Mouse (Mus musculus) midbrain, embryonic 11.5 days (tissue): Measurements from ENCODE around the gene Ap2a2. TPM values are rescaled to one million over a fixed set of nuclear protein-coding genes. Genes with fewer than 3 reads are reported as not detected.

Experiments used
- ATAC-seq: fragments of 200-750 bp; cut with Nextera tagmentation; 2 replicates; pipeline ENCODE4 v1.8.0; 2017; ENCODE audit warnings: moderate TSS enrichment, moderate library complexity; ENCODE audit not compliant: low FRiP score
- DNase-seq: peaks from one replicate; pipeline ENCODE4 v3.0.0; 2015; ENCODE audit warnings: low spot score; ENCODE audit errors: missing footprints
- H3K27ac ChIP-seq: fragments of 300-500 bp; sonication (generic); 2 replicates; pipeline ENCODE4 v1.5.1; 2014; ENCODE audit warnings: low read depth, low read length
- H3K27me3 ChIP-seq: fragments of 300-500 bp; sonication (generic); 2 replicates; pipeline ENCODE4 v1.6.1; 2014; ENCODE audit warnings: mild to moderate bottlenecking, low read length, moderate library complexity, mixed read lengths; ENCODE audit not compliant: control insufficient read depth, insufficient read depth
- H3K36me3 ChIP-seq: fragments of 300-500 bp; sonication (generic); 2 replicates; pipeline ENCODE4 v1.6.1; 2014; ENCODE audit warnings: mild to moderate bottlenecking, low read length, moderate library complexity, mixed read lengths; ENCODE audit not compliant: control insufficient read depth, insufficient read depth
- H3K4me1 ChIP-seq: fragments of 300-500 bp; sonication (generic); 2 replicates; pipeline ENCODE4 v1.6.1; 2014; ENCODE audit warnings: low read length; ENCODE audit not compliant: control insufficient read depth, insufficient read depth
- H3K4me2 ChIP-seq: fragments of 300-500 bp; sonication (generic); 2 replicates; pipeline ENCODE4 v1.6.1; 2014; ENCODE audit warnings: mild to moderate bottlenecking, moderate library complexity
- H3K4me3 ChIP-seq: fragments of 300-500 bp; sonication (generic); 2 replicates; pipeline ENCODE4 v1.5.1; 2014; ENCODE audit warnings: low read depth, low read length
- H3K9ac ChIP-seq: fragments of 300-500 bp; sonication (generic); 2 replicates; pipeline ENCODE4 v1.6.1; 2014; ENCODE audit warnings: low read length
- H3K9me3 ChIP-seq: fragments of 300-500 bp; sonication (generic); 2 replicates; pipeline ENCODE4 v1.6.1; 2016; ENCODE audit warnings: low read length; ENCODE audit not compliant: control insufficient read depth
- WGBS: fragments of 180-500 bp; shearing (Covaris S2); extraction: QIAGEN DNeasy Blood & Tissue Kit; methylation state at CpG from one replicate; pipeline ENCODE4 v1.1.7; 2014; 5-methylcytosine and 5-hydroxymethylcytosine counted together
- polyA plus RNA-seq: library from polyadenylated mRNA; unstranded; fragments of >200 nt; fragmentation: Nextera tagmentation; extraction: Ambion mirVana; gene quantifications from 2 replicates; pipeline ENCODE4 v1.2.1, GENCODE M21; 2014

Gene Ap2a2
- polyA plus RNA-seq, 1 experiment from 2014 or later: 81.1 TPM

DNA sequence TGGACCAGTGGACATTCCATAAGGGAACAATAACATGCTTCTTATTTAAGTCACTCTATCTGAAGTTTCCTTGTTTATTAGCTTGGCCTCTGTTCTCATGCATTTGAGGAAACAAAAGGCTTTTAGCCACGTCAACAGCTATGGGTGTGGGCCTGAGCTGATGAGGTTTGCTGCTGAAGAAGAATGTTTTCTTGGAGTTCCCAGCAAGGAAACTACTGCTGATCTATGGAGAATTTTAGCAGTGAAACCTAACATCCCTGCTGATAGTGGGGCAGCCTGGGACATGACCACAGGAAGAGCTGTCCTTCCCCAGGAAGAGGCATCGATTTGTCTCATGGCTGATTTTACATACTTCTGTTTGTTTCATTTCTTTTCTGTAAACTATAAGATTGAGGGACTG lies 11.5 kb upstream of the Ap2a2 start:
- no peak for ATAC-seq
- H3K9me3 ChIP-seq: no peaks in the 10 kb centered on the region
- WGBS: 81% methylated on average over 2 of the region's 2 CpGs

GRCm38 (mm10) chr7:141558329-141558776 lies 3.6 kb upstream of the Ap2a2 start:
- Histone ChIP-seq H3K9me3 (no peaks in the 10 kb centered on the region), H3K4me3 (no peak overlapping the region), H3K4me1 (peaks cover 4% of the 10 kb centered on the region), H3K27me3 (no peaks in the 10 kb centered on the region), H3K4me2 (no peak overlapping the region), H3K27ac (no peak overlapping the region), H3K36me3 (no peaks in the 10 kb centered on the region), H3K9ac (no peak overlapping the region)
- no peak for ATAC-seq
- no peak for DNase-seq
- 66% methylated on average over 4 of the region's 4 CpGs for WGBS

More for the DNA sequence above, 11.5 kb upstream of the Ap2a2 start:
- Histone ChIP-seq H3K9ac (no peak overlapping the region), H3K27ac (no peak overlapping the region), H3K4me3 (no peak overlapping the region), H3K4me2 (no peak overlapping the region), H3K36me3 (no peaks in the 10 kb centered on the region), H3K4me1 (no peaks in the 10 kb centered on the region), H3K27me3 (no peaks in the 10 kb centered on the region)
- no peak for DNase-seq

DNA sequence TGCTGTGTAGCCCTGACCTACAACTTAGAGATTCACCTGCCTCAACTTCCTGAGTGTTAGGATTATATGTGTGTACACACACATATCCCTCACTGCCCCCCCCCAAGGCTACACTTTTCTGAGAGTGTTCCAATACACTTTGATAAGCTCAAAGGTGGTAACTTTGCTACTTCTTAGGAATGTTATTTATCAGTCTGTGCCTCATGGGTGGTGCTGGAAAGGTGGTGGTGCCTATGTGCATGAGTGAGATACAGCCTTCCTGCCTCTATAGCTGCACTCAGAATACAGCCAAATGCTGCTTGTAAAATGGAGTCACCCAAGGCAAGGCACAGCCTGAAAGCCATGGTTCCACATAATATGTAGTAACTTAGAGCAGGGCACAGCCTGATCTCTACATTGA lies 3.0 kb upstream of the Ap2a2 start:
- Histone ChIP-seq H3K4me1 (peaks cover 9% of the 10 kb centered on the region), H3K36me3 (no peaks in the 10 kb centered on the region), H3K27me3 (no peaks in the 10 kb centered on the region), H3K4me3 (no peak overlapping the region), H3K4me2 (no peak overlapping the region), H3K9me3 (no peaks in the 10 kb centered on the region), H3K27ac (no peak overlapping the region), H3K9ac (no peak overlapping the region)
- DNase-seq (no peak), ATAC-seq (no peak)

DNA sequence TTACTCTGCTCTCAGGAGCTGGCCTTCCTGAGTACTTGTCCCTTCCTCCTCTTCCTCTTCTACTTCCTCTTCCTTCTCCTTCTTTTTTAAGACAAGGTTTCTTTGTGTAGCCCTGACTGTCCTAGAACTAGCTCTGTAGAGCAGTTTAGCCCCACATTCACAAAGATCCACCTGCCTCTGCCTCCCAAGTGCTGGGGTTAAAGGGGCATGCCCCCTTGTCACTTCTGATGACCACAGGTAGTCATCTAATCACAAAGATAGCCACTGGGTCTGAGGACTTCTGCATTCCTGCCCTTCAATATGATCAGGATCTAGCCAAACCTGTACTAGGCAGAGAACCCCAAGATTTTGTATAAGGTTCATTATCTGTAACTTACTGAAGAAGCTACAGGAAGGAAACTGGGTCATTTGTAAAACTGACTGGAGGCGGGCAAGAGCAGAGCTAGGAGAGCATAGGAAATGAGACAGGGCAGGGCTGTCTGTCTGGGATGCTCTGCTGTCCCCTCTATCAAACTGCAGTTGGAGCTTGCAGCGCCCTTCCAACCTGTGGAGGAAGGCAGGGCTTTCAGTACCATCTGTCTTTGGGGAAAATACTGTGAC lies 2.1 kb upstream of the Ap2a2 start:
- Histone ChIP-seq H3K4me1 (peaks cover 13% of the 10 kb centered on the region), H3K27me3 (no peaks in the 10 kb centered on the region), H3K9ac (no peak overlapping the region), H3K4me2 (no peak overlapping the region), H3K9me3 (no peaks in the 10 kb centered on the region), H3K27ac (no peak overlapping the region), H3K4me3 (no peak overlapping the region), H3K36me3 (no peaks in the 10 kb centered on the region)
- DNase-seq: no peak
- ATAC-seq: no peak
- WGBS: 81% methylated on average over 2 of the region's 2 CpGs

DNA sequence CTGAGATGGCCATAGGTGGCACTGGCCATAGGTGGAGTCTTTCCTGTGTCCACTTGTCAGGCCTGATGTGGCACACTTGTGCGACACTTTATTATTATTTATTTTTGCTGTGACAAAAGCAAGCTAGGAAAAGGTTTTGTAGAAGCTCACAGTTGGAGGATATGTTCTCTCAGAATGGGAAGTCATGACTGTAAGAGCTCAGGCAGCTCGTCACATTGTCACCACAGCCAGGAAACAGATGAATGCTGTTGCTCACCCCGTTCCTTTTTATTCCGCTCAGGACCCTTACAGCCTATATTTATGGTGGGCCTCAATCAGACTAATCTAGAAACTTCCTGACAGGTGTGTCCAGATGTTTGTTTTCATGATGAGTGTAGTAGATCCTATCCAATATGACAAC lies 1.5 kb upstream of the Ap2a2 start:
- no peak for ATAC-seq
- WGBS: 83% methylated on average over 4 of the region's 4 CpGs
- Histone ChIP-seq H3K27me3 (no peaks in the 10 kb centered on the region), H3K4me3 (no peak overlapping the region), H3K27ac (no peak overlapping the region), H3K9me3 (no peaks in the 10 kb centered on the region), H3K9ac (no peak overlapping the region), H3K4me1 (peaks cover 13% of the 10 kb centered on the region), H3K36me3 (no peaks in the 10 kb centered on the region), H3K4me2 (no peak overlapping the region)
- no peak for DNase-seq

- H3K9ac ChIP-seq: peak overlapping the region; percentile 94
- H3K36me3 ChIP-seq: no peaks in the 10 kb centered on the region
- peak overlapping the region; percentile 96 for H3K4me3 ChIP-seq
- H3K4me2 ChIP-seq: peak overlapping the region; percentile 68
- H3K27me3 ChIP-seq: no peaks in the 10 kb centered on the region
- peak overlapping the region; percentile 66 for H3K27ac ChIP-seq
- no peaks in the 10 kb centered on the region for H3K9me3 ChIP-seq
- H3K4me1 ChIP-seq: peaks cover 13% of the 10 kb centered on the region
- ATAC-seq (peak; percentile 73), DNase-seq (no peak)
- under 1% methylated on average over 33 of the region's 33 CpGs for WGBS
Measured at GRCm38 (mm10) chr7:141562421-141562851, 463 bp downstream of the Ap2a2 start.

DNA sequence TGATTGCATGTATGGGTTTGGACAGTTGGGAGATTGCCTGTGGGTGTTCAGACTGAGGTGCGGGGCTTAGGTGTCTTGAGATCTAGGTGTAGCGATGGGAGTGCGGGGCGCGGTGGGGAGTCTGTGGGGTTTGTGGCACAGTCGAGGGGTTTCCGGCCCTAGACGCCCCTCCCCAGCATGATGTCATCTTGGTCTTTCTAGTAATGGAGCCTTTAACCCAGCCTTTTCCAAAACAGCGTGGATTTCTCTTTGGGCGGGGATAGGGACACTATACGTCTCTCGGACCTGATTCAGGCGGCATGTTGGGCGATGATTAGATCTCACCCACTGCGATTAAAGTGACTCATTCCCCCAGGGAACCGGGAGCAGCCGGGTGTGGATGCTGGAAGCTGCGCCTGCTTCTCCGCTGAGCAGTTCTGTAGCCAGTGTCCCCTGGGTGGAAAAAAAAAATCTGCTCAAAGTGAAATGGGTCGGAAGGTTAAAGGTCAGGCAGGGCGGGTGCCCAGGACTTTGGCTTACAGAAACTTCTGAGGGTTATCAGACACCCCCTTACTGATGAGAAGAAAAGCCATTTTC lies 967 bp downstream of the Ap2a2 start:
- peak overlapping the region; percentile 68 for H3K4me2 ChIP-seq
- H3K9me3 ChIP-seq: no peaks in the 10 kb centered on the region
- peaks cover 13% of the 10 kb centered on the region for H3K4me1 ChIP-seq
- H3K36me3 ChIP-seq: no peaks in the 10 kb centered on the region
- peak overlapping the region; percentile 94 for H3K9ac ChIP-seq
- ATAC-seq (no peak; the same call in 1 of the 2 replicates), DNase-seq (peak; percentile 94)
- H3K27me3 ChIP-seq: no peaks in the 10 kb centered on the region
- H3K27ac ChIP-seq: no peak overlapping the region
- under 1% methylated on average over 21 of the region's 21 CpGs for WGBS
- H3K4me3 ChIP-seq: peak overlapping the region; percentile 96

DNA sequence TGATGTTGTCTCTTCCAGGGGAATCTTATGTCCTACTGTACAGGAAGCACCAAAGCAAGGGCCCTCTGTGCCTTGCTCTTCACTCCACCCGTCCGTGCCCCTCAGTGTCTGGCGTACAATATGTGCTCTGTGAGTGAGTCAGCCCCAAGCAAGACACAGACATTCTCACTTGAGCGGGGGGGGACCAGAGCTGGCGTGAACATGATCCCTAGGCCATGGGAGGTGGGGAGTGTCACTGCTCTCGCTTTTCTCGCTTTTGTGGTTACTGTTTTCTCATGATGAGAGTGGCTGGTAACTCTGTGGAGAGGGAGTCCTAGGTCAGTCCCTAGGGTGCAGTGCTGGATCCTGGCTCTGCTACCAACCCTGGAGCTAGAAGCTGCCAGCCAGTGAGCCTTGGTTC lies 2.6 kb downstream of the Ap2a2 start:
- Histone ChIP-seq H3K27ac (no peak overlapping the region), H3K27me3 (no peaks in the 10 kb centered on the region), H3K4me2 (no peak overlapping the region), H3K9me3 (no peaks in the 10 kb centered on the region), H3K9ac (0 out of 2 replicates have a peak overlapping the region, but pooled peaks have one; percentile 24), H3K36me3 (no peaks in the 10 kb centered on the region), H3K4me3 (no peak overlapping the region), H3K4me1 (peaks cover 13% of the 10 kb centered on the region)
- DNase-seq (no peak), ATAC-seq (no peak)
- WGBS: 72% methylated on average over 7 of the region's 7 CpGs

DNA sequence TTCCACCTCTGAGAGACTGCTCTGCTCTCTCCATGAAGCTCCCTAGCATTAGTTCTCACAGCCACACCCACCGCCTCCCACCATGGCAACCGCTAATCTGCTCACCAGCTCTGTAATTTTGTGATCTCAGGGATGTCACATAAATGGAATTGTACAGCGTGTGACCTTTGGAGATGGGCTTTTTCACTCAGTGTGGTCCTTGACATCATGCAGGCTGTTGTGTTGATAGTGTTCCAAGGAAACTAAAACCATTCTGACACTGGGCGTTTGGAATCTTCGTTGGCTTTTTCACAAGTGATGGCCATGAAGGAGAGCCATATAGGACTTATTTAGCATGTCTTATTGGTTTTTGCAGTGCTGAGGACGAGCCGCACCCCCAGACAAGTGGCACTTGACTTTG lies 4.6 kb downstream of the Ap2a2 start:
- no peak overlapping the region for H3K4me2 ChIP-seq
- no peaks in the 10 kb centered on the region for H3K9me3 ChIP-seq
- ATAC-seq (no peak), DNase-seq (peak; percentile 85)
- H3K4me3 ChIP-seq: no peak overlapping the region
- no peaks in the 10 kb centered on the region for H3K36me3 ChIP-seq
- H3K9ac ChIP-seq: no peak overlapping the region
- 68% methylated on average over 7 of the region's 7 CpGs for WGBS
- peaks cover 13% of the 10 kb centered on the region for H3K4me1 ChIP-seq
- no peak overlapping the region for H3K27ac ChIP-seq
- no peaks in the 10 kb centered on the region for H3K27me3 ChIP-seq
